Mouse (Mus musculus) gastrocnemius, adult 8-10 months (tissue): ENCODE data around the gene Gamt. TPM values are rescaled to one million over a fixed set of nuclear protein-coding genes. Genes with fewer than 3 reads are reported as not detected.
A peak's percentile ranks its signal among the peaks of the same experiment; 100 is the strongest.

ENCODE experiments used
- DNase-seq, 2 experiments: peaks; one replicate each; pipeline ENCODE4 v3.0.0; 2022; ENCODE audit warnings: low spot score in 2 of 2
- total RNA-seq, 4 experiments: library from RNA; stranded (reverse); gene quantifications; 2 replicates each; pipeline ENCODE4 v1.2.4; 2022

Gamt gene
- 10 to 100 TPM; 19.5 to 33.6 (median 33.4) TPM for total RNA-seq

DNA sequence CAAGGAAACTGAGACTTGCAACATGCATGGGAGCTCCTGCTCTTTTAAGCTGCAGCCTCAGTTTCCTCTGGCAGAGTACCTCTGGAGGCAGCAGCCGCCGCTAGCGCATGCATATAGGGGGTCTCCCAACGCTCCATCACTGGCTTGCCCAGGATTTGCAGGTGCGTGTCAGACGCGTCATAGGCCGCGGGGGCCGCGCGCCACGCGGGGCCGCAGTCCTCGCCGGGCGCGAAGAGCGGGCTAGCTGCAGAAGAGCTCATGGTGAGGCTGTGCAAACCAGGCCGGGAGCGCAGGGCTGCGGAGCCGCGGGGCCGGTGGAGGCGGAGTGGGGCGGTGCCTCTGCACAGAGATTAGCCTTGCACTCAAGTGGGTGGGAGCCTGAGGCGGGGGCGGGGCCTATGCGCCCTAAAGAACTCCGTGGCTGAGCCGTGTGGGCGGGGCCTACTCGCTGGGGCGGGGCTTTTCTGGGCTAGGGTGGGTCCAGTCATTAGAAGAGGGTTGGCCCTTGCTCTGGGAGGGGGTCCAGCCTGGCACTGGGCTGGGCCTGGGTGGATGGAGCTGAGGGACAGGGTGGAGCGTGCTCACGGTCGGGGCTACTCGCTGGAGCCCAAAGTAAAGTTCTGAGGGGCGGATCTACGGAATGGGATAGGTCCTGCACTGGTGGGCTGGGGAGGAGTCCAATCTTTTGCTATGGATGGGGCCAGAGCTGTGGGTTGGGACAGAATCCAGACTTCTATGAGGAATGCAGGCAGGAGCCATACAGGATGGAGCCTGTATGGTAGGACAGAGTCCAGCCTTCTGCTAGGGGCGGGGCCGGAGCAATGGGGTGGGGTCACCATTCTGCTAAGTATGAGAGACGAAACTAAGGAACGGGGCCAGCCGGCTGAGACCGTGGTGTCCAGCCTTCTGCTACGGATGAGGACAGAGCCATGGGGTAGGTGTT lies at the start of gene Gamt, which contains the start of gene Dazap1:
Gene Gamt, minus strand, starts transcription at position 371 of the 943 bp plus-strand sequence.
Gene Dazap1, plus strand, starts transcription at position 845 of the 943 bp plus-strand sequence.
- DNase-seq, result peak; percentile 97

DNA sequence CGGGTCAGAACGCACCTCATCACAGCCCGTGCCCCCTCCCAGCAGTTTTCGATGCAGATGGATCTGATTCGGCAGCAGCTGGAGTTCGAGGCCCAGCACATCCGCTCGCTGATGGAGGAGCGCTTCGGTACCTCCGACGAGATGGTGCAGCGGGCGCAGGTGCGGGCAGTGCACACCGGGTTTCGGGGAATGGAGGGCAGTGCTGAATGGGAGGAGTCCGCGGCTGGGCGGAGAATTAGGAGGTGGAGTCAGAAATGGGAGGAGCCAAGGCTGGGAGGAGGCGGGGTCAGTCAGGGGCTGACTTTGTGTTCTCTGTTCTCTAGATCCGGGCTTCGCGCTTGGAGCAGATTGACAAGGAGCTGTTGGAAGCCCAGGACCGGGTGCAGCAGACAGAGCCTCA lies 44.0 kb upstream of the Gamt start:
- no peak for DNase-seq

DNA sequence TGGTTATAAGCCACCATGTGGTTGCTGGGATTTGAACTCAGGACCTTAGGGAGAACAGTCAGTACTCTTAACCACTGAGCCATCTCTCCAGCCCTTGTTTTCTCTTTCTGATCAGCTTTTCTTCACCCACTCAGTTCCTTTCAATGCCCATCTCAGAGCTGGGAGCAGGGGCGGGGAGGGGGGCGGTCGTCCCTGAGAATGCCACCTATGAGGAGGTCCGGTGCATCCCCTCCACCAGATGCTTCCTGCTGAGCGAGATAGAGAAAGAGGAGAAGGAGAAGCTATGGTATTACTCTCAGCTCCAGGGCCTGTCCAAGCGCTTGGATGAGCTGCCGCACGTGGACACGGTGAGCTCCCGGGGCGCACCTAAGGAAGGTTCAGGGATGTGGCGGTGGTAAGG lies 43.6 kb upstream of the Gamt start:
- DNase-seq, result no peak

DNA sequence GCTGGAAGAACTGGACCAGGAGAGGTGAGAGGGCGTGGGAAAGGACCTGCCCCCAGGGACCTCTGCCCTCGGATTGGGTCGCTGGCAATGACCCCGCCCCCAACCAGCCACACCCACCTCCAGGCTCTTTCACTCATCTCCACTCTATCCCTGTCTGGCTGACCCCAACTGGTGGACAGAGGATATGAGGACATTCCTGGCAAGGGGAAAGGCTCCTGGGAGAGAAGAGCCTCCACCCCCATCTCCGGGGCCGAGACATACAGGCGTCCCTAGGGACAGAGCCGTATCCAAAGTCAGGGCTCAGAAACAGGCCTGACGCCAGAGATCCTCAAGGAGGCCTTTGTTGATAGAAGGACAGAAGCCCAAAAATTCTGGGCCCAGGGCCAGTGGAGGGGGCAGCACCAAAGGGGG lies 41.7 kb upstream of the Gamt start:
- peak; percentile 84 to 86 for DNase-seq

DNA sequence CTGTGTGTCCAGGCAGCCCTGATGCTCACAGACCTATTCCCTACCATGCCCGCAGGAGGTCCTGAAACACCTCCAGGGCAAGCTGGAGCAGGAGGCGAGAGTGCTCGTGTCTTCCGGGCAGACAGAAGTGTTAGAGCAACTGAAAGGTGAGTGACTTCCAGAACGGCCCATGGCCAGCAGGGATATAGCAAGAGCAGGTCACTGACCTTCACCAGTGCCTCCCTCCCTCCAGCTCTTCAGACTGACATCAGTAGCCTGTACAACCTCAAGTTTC lies 41.2 kb upstream of the Gamt start:
- DNase-seq, result no peak

DNA sequence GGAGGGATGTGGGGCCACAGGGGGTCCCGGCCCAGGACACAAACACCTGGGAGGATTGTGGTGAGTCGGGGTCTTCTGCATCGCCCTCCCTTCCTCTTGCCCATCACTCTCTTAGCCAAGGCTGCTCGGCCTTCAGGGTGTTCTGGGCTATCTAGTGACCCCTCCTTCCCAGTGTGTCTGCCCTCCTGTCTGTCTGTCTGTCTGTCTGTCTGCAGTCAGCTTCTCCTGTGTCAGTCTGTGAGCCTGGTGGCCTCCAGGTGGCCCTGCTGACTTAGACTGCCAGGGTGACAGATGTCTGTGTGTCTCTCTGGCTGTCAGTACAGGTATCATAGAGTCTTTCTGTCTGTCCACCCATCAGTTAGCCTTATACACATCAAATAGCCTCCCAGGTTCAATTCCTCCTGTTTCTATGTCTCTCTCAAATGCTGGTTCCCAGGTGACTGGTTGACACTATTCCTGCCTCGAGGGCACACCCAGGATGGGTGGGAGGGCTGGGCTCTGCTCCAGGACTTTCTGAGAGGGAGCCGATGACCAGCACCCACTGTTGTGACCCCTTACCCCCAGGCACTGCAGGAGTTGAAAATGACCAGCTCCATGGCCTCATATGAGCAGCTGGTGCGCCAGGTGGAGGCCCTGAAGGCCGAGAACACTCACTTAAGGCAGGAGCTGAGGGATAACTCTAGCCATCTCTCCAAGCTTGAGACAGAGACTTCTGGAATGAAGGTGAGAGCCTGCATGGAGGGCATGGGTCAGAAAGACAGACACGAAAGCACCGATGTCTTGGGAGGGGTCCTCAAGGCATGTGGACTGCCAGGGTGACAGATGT lies 40.7 kb upstream of the Gamt start:
- no peak for DNase-seq

DNA sequence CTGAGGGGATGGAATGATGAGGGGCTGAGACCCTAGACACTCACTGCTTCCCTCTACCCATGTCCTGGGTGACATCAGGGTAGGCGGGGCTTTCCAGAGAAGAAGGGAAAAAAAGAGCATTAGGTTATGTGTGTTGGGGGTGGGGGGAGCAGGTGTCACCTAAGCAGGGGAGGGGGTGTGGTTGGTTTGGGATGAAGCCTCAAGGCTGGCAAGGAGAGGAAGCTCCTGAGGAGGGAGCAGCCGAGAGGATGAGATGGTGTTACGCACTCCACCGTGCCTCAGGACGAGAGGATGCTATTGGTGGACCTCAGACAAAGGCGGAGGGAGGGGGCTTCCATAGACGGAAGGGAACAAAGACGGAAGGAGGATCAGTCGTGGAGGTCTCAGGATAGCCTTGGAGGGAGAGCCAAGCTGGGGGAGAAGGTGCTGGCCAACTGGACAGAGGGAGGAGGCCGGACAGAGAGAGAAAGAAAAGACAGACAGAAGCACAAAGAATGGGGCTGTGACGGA lies 39.9 kb upstream of the Gamt start:
- no peak for DNase-seq

DNA sequence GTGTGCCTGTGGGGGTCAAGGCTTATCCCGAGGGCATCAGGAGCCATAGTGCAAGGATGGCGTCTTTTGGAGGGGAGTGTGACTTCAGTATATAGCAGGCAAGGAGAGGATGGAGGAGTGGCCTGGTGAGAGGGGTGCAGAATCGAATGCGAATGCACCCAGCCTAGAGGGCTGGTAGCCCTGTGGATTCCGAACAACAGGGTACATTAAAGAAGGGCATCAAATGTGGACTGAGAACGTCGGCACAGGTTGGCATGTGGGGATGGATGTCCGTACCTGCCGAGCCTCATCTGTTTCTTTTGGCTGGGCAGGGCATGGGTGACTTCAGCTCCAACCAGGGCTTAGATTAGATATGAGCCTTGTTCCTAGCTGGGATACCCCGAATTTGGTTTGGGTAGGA lies 39.0 kb upstream of the Gamt start:
- no peak for DNase-seq

DNA sequence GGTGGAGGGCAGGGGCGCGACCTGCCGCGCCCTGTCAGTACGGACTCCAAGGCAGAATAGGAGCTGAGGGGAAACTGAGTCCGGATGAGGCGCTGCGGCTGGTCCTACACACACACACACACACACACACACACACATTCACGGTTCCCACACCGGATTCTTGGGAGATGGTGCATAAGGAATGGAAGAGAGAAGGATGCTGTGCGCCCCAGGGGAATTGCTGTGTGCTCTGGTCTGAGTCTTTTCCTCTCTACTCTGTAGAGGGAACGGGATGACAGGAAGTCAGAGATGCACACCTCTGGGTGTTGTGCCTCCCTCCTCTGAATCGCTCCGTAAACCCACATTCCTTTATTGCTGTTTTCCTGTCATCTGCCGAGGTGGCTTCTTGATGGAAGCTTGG lies 38.5 kb upstream of the Gamt start:
- no peak for DNase-seq

DNA sequence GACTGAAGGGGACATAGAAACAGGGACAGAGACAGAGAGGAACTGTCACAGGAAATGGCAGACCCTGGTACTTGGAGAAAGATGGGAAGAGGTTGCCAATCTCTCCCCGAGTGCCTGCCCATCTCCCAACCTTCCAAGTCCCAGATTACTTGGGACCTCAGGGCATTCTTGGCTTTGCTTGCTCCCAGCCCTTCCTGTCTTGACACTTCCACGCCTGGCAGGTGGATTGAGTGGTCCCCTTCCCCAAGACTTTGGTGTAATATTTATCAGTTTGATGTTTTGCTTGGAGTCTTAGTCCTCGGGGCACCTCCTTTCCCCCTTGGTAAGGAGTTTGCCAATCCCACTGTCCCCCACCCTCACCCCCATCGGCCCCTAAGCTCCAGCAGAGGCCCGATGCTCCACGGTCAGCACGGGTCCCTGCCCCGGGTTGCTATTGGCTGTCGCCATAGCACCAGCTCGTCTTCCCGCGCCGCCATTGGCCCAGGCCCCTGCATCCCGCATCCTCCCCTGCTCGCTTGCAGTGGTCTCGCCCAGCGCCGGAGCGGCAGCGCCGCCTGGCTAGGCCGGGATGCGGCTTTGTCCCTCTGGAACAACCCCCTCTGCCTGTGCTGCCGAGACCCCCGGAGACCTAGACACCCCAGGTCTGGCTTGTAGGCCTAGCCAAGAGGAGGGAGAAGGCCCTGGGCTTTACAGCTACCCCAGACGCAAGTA lies 37.9 kb upstream of the Gamt start:
- DNase-seq, result no peak

DNA sequence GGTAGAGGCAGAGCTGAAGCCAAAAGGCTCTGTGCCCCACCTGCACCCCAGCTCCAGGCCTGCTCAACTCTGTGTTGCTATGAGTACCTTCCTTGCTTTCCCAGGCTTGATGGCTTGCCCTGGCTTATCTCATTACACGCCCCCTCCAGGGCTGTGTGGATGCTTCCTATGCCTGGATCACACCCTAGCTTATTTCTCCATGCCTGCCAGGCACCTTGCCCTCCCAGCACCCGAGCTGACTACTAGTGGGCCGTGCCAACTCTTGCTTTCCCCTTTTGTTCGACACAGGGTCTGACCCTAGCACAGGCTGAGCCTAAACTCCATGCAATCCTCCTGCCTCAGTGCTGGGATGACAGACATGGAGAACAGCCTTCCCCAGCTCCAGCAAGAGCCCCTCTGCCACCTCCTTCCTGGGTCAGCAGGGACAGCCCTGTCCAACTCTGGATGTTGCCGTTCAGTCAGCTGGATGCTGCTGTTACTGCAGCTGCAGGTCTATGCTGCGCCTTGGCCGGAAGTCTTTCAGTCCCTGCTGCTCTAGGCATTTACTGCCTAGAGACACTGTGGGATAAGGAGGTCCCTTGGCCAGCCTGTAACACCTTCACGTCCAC lies 36.8 kb upstream of the Gamt start:
- DNase-seq, result no peak

DNA sequence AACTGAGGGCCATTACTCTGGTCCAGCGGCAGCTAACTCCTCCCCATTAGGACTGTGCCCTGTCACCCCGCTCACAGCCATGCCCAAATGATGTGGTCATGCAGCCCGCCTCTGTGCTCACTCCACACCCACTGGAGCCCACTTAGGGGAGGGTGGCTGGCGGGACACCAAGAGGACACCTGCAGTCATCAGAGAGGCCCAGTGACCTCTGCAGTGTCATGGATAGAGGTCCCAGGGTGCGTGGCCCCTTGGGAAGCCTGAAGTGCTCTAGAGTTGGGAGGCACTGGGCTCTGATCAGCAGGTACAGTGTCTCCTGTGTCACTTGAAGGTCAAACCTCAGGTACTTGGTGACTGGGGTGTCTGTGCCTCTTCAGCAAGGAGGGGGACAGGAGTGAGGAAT lies 36.0 kb upstream of the Gamt start:
- DNase-seq, result no peak

DNA sequence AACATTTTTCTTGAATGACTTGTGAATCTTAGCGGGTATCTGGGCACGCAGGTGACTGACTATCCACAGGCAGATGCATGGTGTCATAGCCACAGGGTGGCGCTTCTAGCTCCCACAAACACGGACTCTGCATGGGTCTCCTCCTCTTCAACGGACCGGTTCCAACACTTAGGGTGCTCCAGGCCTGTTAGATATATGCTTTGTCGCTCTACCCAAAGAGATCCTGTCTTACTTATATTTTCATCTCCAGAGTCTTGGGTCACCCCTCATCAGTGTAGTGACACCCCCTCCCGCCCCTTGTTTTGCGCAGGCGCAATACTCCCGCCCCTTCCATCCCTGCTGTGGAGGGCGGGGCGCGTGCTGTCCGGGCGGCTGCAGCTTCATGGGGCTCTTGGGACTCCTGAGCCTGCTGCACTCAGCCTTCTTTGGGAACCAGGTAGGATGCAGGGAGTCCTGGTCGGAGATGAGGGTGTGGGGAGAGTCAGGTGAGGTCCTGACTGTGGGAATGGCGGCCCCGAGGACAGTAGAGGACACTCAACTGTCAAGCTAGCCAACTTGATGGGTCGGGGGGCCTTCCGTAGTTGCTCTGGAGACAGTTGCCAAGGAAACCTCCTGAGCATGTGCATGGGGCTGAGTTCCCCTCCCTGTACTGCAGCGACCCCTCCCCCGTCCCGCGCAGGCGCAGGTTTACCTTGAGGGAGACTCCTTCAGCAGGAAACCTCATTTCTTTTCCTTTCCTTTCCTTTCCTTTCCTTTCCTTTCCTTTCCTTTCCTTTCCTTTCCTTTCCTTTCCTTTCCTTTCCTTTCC lies 35.0 kb upstream of the Gamt start, which contains the start of gene Apc2:
Gene Apc2, plus strand, starts transcription at position 360 of the 808 bp plus-strand sequence.
- DNase-seq, result peak; percentile 53 to 69

DNA sequence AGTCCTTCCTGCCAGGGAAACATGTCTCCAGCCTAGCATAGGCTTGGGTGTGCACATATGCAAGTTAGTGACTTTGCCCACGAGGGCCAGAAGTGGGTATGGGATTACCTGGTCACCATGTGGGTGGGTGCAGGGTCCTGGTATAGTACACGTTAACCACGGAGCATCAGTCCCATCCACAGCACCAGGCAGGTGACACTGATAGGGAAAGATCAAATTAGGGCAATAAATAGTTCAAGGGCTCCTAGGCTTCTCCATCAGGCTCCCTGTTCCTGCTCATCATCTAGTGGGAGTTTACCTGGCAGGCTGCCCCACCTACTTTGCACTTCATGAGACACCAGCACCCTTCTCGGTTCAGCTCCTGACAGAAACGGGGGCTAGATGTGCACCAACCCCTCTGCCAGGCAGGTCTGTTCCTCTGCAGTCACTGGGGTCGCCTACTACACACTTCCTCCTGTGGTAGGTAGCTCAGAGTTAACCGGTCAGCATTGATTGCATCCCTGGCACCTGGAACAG lies 34.0 kb upstream of the Gamt start:
- no peak for DNase-seq

DNA sequence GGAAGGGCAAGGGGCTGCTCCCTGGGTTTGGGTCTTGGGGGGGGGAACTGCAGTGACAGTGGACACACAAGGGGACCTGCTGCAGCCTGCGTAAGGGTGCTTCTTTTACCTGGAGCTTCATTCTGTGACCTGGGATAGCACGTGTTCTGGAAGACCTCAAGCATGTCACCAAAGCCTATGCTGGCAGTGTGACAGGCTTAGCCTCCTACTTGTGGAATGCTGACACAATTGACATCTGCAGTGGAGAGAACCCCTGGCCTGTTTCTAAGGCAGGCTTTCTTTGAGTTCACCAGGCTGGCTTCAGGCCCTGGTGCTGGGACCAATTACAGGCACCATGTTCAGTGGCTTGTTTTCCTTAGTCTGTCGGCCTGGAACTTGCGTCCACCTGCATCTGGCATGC lies 33.5 kb upstream of the Gamt start:
- DNase-seq, result no peak

DNA sequence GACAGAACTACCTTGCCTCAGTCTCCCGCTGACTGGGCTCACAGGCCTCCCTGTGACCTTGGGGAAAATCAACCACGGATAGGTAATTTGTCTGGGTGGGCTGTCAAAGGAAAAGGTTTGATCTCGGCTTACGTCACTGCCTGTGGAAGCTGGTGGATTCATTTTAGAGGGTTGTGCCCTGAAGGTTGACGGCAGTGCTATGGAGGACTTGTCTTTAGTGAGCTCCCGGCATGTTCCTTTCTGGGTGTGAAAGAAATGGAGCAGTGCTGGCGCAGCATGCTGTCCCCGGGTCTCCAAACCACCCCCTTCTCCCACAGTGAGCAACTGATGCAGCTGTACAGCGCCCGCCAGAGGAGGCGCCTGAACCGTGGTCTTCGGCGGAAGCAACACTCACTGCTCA lies 32.5 kb upstream of the Gamt start:
- no peak for DNase-seq

DNA sequence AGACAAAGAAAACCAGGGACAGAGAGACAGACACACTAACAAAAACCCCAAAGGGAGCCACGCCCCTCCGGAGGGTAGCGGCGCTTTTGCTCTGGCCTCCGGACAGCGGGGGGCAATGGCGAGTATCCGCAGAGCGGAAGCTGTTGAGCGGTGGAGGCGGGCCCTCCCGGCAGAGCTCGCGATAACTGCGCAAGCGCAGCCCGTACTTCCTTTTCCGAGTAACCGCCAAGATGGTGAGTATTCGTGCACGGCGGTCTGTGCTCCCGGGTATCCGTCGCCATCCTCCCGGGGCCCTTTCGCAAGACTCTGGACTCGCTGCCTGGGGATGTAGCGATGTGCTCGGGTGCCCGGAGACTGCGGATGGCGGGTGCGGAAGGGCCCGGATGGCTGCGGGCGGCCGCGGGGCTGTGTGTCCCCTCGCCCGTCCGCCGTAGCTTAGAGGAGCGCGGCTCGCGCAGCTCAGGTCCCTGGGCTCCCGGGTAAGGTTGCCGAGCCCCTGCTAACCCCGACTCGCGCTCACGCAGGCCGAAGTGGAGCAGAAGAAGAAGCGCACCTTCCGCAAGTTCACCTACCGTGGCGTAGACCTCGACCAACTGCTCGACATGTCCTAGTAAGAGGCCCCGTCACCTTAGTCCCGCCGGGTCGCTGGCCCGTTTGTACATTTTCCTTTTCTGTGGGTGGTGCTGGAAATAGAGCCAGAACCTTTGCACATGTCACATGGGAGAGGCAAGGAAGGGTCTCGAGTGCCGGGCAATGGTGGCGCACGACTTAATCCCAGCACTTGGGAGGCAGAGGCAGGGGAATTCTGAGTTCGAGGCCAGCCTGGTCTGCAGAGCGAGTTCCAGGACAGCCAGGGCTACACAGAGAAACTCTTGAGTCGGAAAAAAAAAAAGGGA lies 31.7 kb upstream of the Gamt start, which contains the start of gene Rps15:
Gene Rps15, plus strand, starts transcription at position 203 of the 896 bp plus-strand sequence.
- DNase-seq, result peak; percentile 82 to 91

DNA sequence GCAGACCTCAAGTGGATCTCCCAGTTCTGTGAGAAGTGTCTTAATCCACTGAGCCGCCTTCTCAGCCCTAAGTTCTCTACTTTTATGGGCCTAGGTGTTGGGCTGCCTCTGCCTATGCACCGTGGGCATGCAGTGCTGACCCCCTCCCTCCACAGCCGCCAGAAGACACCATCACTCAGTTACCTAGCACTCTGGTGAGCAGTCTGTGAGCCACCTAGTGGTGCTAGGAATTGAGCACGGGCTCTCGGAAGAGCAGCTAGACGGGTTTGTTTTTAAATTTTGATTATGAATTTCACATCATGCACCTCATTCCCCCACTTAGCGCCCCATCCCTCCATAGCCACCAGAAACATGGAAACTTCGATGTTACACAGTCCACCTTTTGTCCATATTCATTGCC lies 27.8 kb upstream of the Gamt start:
- DNase-seq, result no peak

DNA sequence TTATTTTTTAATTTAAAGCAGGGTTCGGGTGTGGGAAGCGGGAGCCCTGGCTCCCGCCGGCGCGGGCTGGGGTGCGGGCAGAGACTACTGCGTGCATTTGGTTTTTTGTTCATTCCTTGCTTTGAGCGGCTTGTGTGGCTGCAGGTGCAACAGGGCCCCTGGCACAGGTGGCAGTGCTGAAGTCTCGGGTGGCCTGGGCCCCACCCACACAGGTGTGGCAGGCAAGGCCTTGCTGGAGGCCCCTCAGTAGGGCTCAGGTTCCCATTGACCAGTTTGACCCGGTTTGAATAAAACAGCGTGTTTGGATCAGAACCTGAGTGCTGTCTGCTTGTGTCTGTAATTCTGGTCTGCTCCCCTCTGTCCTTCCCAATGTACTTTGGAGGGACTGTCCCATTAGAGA lies 27.3 kb upstream of the Gamt start:
- no peak for DNase-seq
